Mouse (Mus musculus) myocyte (in vitro differentiated cells): ENCODE results near the gene Tcfl5. TPM values are rescaled to one million over a fixed set of nuclear protein-coding genes. Genes with fewer than 3 reads are reported as not detected.

Experiments used
- H3K27me3 ChIP-seq: one replicate; pipeline ENCODE4 v1.6.1; 2011; ENCODE audit not compliant: control insufficient read depth, insufficient read depth, insufficient read length
- H3K36me3 ChIP-seq: one replicate; pipeline ENCODE4 v1.6.1; 2011; ENCODE audit not compliant: control insufficient read depth, insufficient read depth
- H3K4me2 ChIP-seq: one replicate; pipeline ENCODE4 v1.6.1; 2011; ENCODE audit warnings: low read depth, control low read depth
- H3K4me3 ChIP-seq: one replicate; pipeline ENCODE4 v1.5.1; 2011; ENCODE audit warnings: mild to moderate bottlenecking, control low read depth, moderate library complexity
- H3K79me2 ChIP-seq: one replicate; pipeline ENCODE4 v1.6.1; 2011; ENCODE audit not compliant: control insufficient read depth, insufficient read depth
- H3ac ChIP-seq: one replicate; pipeline ENCODE4 v1.6.1; 2011; ENCODE audit not compliant: control insufficient read depth, insufficient read length
- CEBPB ChIP-seq: IDR thresholded peaks from 2 replicates; pipeline ENCODE4 v1.6.1; 2011; ENCODE audit warnings: mild to moderate bottlenecking, moderate library complexity; ENCODE audit not compliant: poor library complexity, insufficient read depth, severe bottlenecking
- E2F4 ChIP-seq: IDR thresholded peaks from one replicate; pipeline ENCODE4 v1.6.1; 2011; ENCODE audit warnings: mild to moderate bottlenecking, control low read depth, moderate library complexity; ENCODE audit not compliant: insufficient read depth
- MAX ChIP-seq: IDR thresholded peaks from one replicate; pipeline ENCODE4 v1.6.1; 2011; ENCODE audit warnings: low read depth, mild to moderate bottlenecking, control low read depth
- MYOD1 ChIP-seq, 3 experiments: IDR thresholded peaks; one replicate each; pipeline ENCODE4 v1.6.1; 2011; ENCODE audit warnings: control low read depth in 2 of 3, low read depth in 2 of 3, mild to moderate bottlenecking in 2 of 3, moderate library complexity in 1 of 3; ENCODE audit not compliant: insufficient read length in 2 of 3, control insufficient read depth in 1 of 3
- MYOG ChIP-seq, 3 experiments: IDR thresholded peaks; one replicate each; pipeline ENCODE4 v1.6.1; 2011; ENCODE audit warnings: control low read depth in 2 of 3, low read depth in 2 of 3, mild to moderate bottlenecking in 2 of 3; ENCODE audit not compliant: insufficient read length in 2 of 3, control insufficient read depth in 1 of 3, insufficient read depth in 1 of 3
- POLR2A ChIP-seq: IDR thresholded peaks from one replicate; pipeline ENCODE4 v1.6.1; 2011; ENCODE audit warnings: low read depth, mild to moderate bottlenecking, control low read depth, moderate library complexity; ENCODE audit not compliant: insufficient read length
- POLR2AphosphoS2 ChIP-seq: IDR thresholded peaks from one replicate; pipeline ENCODE4 v1.6.1; 2011; ENCODE audit warnings: low read depth, control low read depth; ENCODE audit not compliant: insufficient read length
- REST ChIP-seq: IDR thresholded peaks from one replicate; pipeline ENCODE4 v1.6.1; 2011; ENCODE audit warnings: mild to moderate bottlenecking, control low read depth, moderate library complexity; ENCODE audit not compliant: insufficient read depth, insufficient read length
- SRF ChIP-seq: IDR thresholded peaks from one replicate; pipeline ENCODE4 v1.6.1; 2011; ENCODE audit warnings: low read depth; ENCODE audit not compliant: control insufficient read depth, insufficient read length
- TCF12 ChIP-seq: IDR thresholded peaks from one replicate; pipeline ENCODE4 v1.6.1; 2011; ENCODE audit warnings: mild to moderate bottlenecking, control low read depth; ENCODE audit not compliant: poor library complexity, insufficient read depth, severe bottlenecking
- TCF3 ChIP-seq: IDR thresholded peaks from one replicate; pipeline ENCODE4 v1.6.1; 2011; ENCODE audit warnings: low read depth, control low read depth; ENCODE audit not compliant: insufficient read length
- USF1 ChIP-seq: IDR thresholded peaks from one replicate; pipeline ENCODE4 v1.6.1; 2011; ENCODE audit warnings: low read depth, mild to moderate bottlenecking, control low read depth, moderate library complexity
- polyA plus RNA-seq: library from polyadenylated mRNA; unstranded; fragments of >200 nt; fragmentation: generic; extraction: Trizol; gene quantifications from one replicate; pipeline ENCODE4 v1.2.1, GENCODE M21; 2012; ENCODE audit warnings: missing spikeins

Tcfl5 gene
- polyA plus RNA-seq, 1 experiment: not detected

- no peak for TF ChIP-seq CEBPB
- TF ChIP-seq POLR2A: no peak
- no peak for TF ChIP-seq MAX
- no peak for TF ChIP-seq MYOG (IDR thresholded peaks at IDR 0.05; ENCODE audit: control insufficient read depth in 1 of 3, insufficient read depth in 1 of 3, insufficient read length in 2 of 3, low read depth in 2 of 3)
- TF ChIP-seq MYOD1 (IDR thresholded peaks at IDR 0.05; ENCODE audit: control insufficient read depth in 1 of 3, insufficient read length in 2 of 3, low read depth in 2 of 3): no peak
- H3K36me3 ChIP-seq: no peaks in the 10 kb centered on the region
These were observed 32.2 kb downstream of the Tcfl5 start for GRCm38 (mm10) chr2:180610283-180610682.

GRCm38 (mm10) chr2:180604781-180605180, 37.7 kb downstream of the Tcfl5 start:
- H3K4me3 ChIP-seq: no peak overlapping the region
- H3K4me2 ChIP-seq: no peak overlapping the region
- TF ChIP-seq TCF3: no peak
- no peak for TF ChIP-seq MAX
- TF ChIP-seq MYOG (IDR thresholded peaks at IDR 0.05; ENCODE audit: control insufficient read depth in 1 of 3, insufficient read depth in 1 of 3, insufficient read length in 2 of 3, low read depth in 2 of 3): no peak
- no peak for TF ChIP-seq CEBPB
- no peak for TF ChIP-seq TCF12
- no peak for TF ChIP-seq MYOD1 (IDR thresholded peaks at IDR 0.05; ENCODE audit: control insufficient read depth in 1 of 3, insufficient read length in 2 of 3, low read depth in 2 of 3)
- no peak for TF ChIP-seq E2F4
- TF ChIP-seq REST: no peak
- no peak for TF ChIP-seq POLR2A
- no peak for TF ChIP-seq POLR2AphosphoS2
- no peak for TF ChIP-seq USF1
- TF ChIP-seq SRF: no peak
- no peaks in the 10 kb centered on the region for H3K36me3 ChIP-seq
- H3K79me2 ChIP-seq: no peaks in the 10 kb centered on the region
- H3ac ChIP-seq: no peak overlapping the region
- peaks cover 15% of the 10 kb centered on the region for H3K27me3 ChIP-seq

More at GRCm38 (mm10) chr2:180610283-180610682, 32.2 kb downstream of the Tcfl5 start:
- Histone ChIP-seq H3K27me3 (peaks cover 36% of the 10 kb centered on the region), H3K4me2 (no peak overlapping the region), H3ac (no peak overlapping the region), H3K4me3 (no peak overlapping the region), H3K79me2 (no peaks in the 10 kb centered on the region)

- Histone ChIP-seq H3K79me2 (no peaks in the 10 kb centered on the region), H3K27me3 (peaks cover 7% of the 10 kb centered on the region), H3K4me3 (no peak overlapping the region), H3ac (no peak overlapping the region), H3K36me3 (no peaks in the 10 kb centered on the region), H3K4me2 (no peak overlapping the region)
- TF ChIP-seq MYOG (IDR thresholded peaks at IDR 0.05; ENCODE audit: control insufficient read depth in 1 of 3, insufficient read depth in 1 of 3, insufficient read length in 2 of 3, low read depth in 2 of 3) (no peak), MYOD1 (IDR thresholded peaks at IDR 0.05; ENCODE audit: control insufficient read depth in 1 of 3, insufficient read length in 2 of 3, low read depth in 2 of 3) (no peak), POLR2AphosphoS2 (no peak), E2F4 (no peak), REST (no peak), POLR2A (no peak), TCF12 (no peak), USF1 (no peak), CEBPB (no peak), SRF (no peak), TCF3 (no peak), MAX (no peak)
These were observed 41.9 kb downstream of the Tcfl5 start for GRCm38 (mm10) chr2:180600569-180601021.

- Histone ChIP-seq H3ac (no peak overlapping the region), H3K79me2 (no peaks in the 10 kb centered on the region), H3K27me3 (no peaks in the 10 kb centered on the region), H3K4me2 (no peak overlapping the region), H3K4me3 (no peak overlapping the region), H3K36me3 (peaks cover 7% of the 10 kb centered on the region)
- TF ChIP-seq TCF3: no peak
- TF ChIP-seq TCF12: no peak
- no peak for TF ChIP-seq MYOG (IDR thresholded peaks at IDR 0.05; ENCODE audit: control insufficient read depth in 1 of 3, insufficient read depth in 1 of 3, insufficient read length in 2 of 3, low read depth in 2 of 3)
- TF ChIP-seq REST: no peak
- TF ChIP-seq POLR2A: no peak
- no peak for TF ChIP-seq MAX
- no peak for TF ChIP-seq POLR2AphosphoS2
- no peak for TF ChIP-seq SRF
- no peak for TF ChIP-seq E2F4
- no peak for TF ChIP-seq USF1
- TF ChIP-seq CEBPB: no peak
These were observed 44.3 kb downstream of the Tcfl5 start for GRCm38 (mm10) chr2:180598157-180598705.

- H3ac ChIP-seq: no peak within 1 kb of the TSS
- H3K79me2 ChIP-seq: no peaks in the 10 kb centered on the region
- TF ChIP-seq MYOD1 (IDR thresholded peaks at IDR 0.05; ENCODE audit: control insufficient read depth in 1 of 3, insufficient read length in 2 of 3, low read depth in 2 of 3) (no peak), MYOG (IDR thresholded peaks at IDR 0.05; ENCODE audit: control insufficient read depth in 1 of 3, insufficient read depth in 1 of 3, insufficient read length in 2 of 3, low read depth in 2 of 3) (no peak), TCF12 (no peak), TCF3 (no peak), REST (no peak), CEBPB (no peak), USF1 (no peak), POLR2AphosphoS2 (no peak), POLR2A (no peak)
- H3K4me3 ChIP-seq: no peak within 1 kb of the TSS
- H3K4me2 ChIP-seq: no peak within 1 kb of the TSS
- H3K27me3 ChIP-seq: no peaks in the 10 kb centered on the region
- peaks cover 14% of the 10 kb centered on the region for H3K36me3 ChIP-seq
These were observed 45.0 kb downstream of the Tcfl5 start, which contains the start of gene Col9a3 for GRCm38 (mm10) chr2:180597490-180597889. Gene Col9a3 (plus strand): TSS chr2:180597790.
